9 mouse cellular contexts compared by ENCODE assay signal in genomic region chr6:53398297-53399140, GRCm38 (mm10).
DNase-seq lines count a peak whose midpoint lies in the region; ATAC-seq and TF ChIP-seq lines count a peak whose summit lies in the region.
"Had no signal": no experiment of that assay in that cellular context is flagged by ENCODE, and none has a peak within 500 bp of the region (broad histone marks: within the 10 kb centered on the region; RNA-seq: fewer than 3 reads in every experiment).

No protein-coding gene starts in this region.

- no peak for ATAC-seq in midbrain, embryonic 11.5 days (ENCODE audit: low FRiP score)
- ATAC-seq in midbrain, embryonic 13.5 days: no peak
- no peak for ATAC-seq in limb, embryonic 13.5 days (ENCODE audit: low FRiP score, low read depth)
- peak; percentile 80 for ATAC-seq in stomach, embryonic 16.5 days (ENCODE audit: insufficient read depth, low FRiP score)

- H3K9ac ChIP-seq in midbrain, embryonic 11.5 days (ENCODE audit: low read length): no peak overlapping the region
- no peak overlapping the region for H3K9ac ChIP-seq in midbrain, embryonic 13.5 days (replicated peaks)
- no peak overlapping the region for H3K9ac ChIP-seq in limb, embryonic 13.5 days
- H3K9ac ChIP-seq in stomach, embryonic 16.5 days (ENCODE audit: low read length): 0 out of 2 replicates have a peak overlapping the region, but pooled peaks have one; percentile 24

- TF ChIP-seq CTCF in gastrocnemius, adult 2 months (IDR thresholded peaks at IDR 0.05): no peak

- H3K4me2 ChIP-seq in midbrain, embryonic 11.5 days: no peak overlapping the region
- H3K4me2 ChIP-seq in midbrain, embryonic 13.5 days (replicated peaks): no peak overlapping the region
- peak overlapping the region; percentile 34 for H3K4me2 ChIP-seq in limb, embryonic 13.5 days (replicated peaks)
- 0 out of 2 replicates have a peak overlapping the region, but pooled peaks have one; percentile 0 for H3K4me2 ChIP-seq in stomach, embryonic 16.5 days (ENCODE audit: low read depth, low read length)

- DNase-seq in gastrocnemius, adult 2 months: peak; percentile 16
- no peak for DNase-seq in gastrocnemius, adult 18-20 months (ENCODE audit: low spot score)
- peak; percentile 81 for DNase-seq in midbrain, embryonic 11.5 days (ENCODE audit: low spot score, missing footprints)
- no peak for DNase-seq in frontal cortex, postnatal 10 days (ENCODE audit: low spot score in 2 of 2)
- no peak for DNase-seq in Muller cell, postnatal 12 days (ENCODE audit: inconsistent ontology term)
- DNase-seq: kidney, adult 9 months had no signal

- no peaks in the 10 kb centered on the region for H3K9me3 ChIP-seq in midbrain, embryonic 11.5 days (ENCODE audit: control insufficient read depth, low read length)
- no peaks in the 10 kb centered on the region for H3K9me3 ChIP-seq in midbrain, embryonic 13.5 days
- no peaks in the 10 kb centered on the region for H3K9me3 ChIP-seq in limb, embryonic 13.5 days
- no peaks in the 10 kb centered on the region for H3K9me3 ChIP-seq in stomach, embryonic 16.5 days (replicated peaks; ENCODE audit: control insufficient read depth, low read length)

- WGBS in midbrain, embryonic 11.5 days: 47% methylated on average over 18 of the region's 18 CpGs
- 37% methylated on average over 18 of the region's 18 CpGs for whole genome bisulfite sequencing in midbrain, embryonic 13.5 days
- 19% methylated on average over 18 of the region's 18 CpGs for WGBS in limb, embryonic 13.5 days
- WGBS in stomach, embryonic 16.5 days: 23% methylated on average over 18 of the region's 18 CpGs

- peaks cover 10% of the 10 kb centered on the region for H3K4me1 ChIP-seq in midbrain, embryonic 11.5 days (ENCODE audit: control insufficient read depth, insufficient read depth, low read length)
- peaks cover 30% of the 10 kb centered on the region for H3K4me1 ChIP-seq in midbrain, embryonic 13.5 days (replicated peaks)
- H3K4me1 ChIP-seq in limb, embryonic 13.5 days: peaks cover 72% of the 10 kb centered on the region
- H3K4me1 ChIP-seq in stomach, embryonic 16.5 days (ENCODE audit: control insufficient read depth, insufficient read depth, low read length): peaks cover 7% of the 10 kb centered on the region; the same call in 1 of the 2 replicates

- intact Hi-C loops in gastrocnemius, adult 2 months (cut with DNase I): no loop called here

- peak overlapping the region; percentile 45 for H3K4me3 ChIP-seq in gastrocnemius, adult 2 months
- H3K4me3 ChIP-seq in midbrain, embryonic 11.5 days (ENCODE audit: low read depth, low read length): no peak overlapping the region
- H3K4me3 ChIP-seq in midbrain, embryonic 13.5 days (replicated peaks): no peak overlapping the region
- no peak overlapping the region for H3K4me3 ChIP-seq in limb, embryonic 13.5 days
- no peak overlapping the region for H3K4me3 ChIP-seq in stomach, embryonic 16.5 days (replicated peaks; ENCODE audit: low read length)

- no peaks in the 10 kb centered on the region for H3K36me3 ChIP-seq in midbrain, embryonic 11.5 days (ENCODE audit: control insufficient read depth, insufficient read depth, low read length)
- no peaks in the 10 kb centered on the region for H3K36me3 ChIP-seq in midbrain, embryonic 13.5 days
- H3K36me3 ChIP-seq in limb, embryonic 13.5 days: 0 out of 2 replicates have a peak, but pooled peaks cover 14% of the 10 kb centered on the region
- H3K36me3 ChIP-seq in stomach, embryonic 16.5 days (ENCODE audit: control insufficient read depth, insufficient read depth, low read length): no peaks in the 10 kb centered on the region

- no peaks in the 10 kb centered on the region for H3K27me3 ChIP-seq in midbrain, embryonic 11.5 days (ENCODE audit: control insufficient read depth, insufficient read depth, low read length)
- 0 out of 2 replicates have a peak, but pooled peaks cover 4% of the 10 kb centered on the region for H3K27me3 ChIP-seq in midbrain, embryonic 13.5 days
- H3K27me3 ChIP-seq in limb, embryonic 13.5 days: no peaks in the 10 kb centered on the region
- no peaks in the 10 kb centered on the region for H3K27me3 ChIP-seq in stomach, embryonic 16.5 days (ENCODE audit: control insufficient read depth, insufficient read depth, low read length)

- H3K27ac ChIP-seq in gastrocnemius, adult 2 months: no peak overlapping the region
- H3K27ac ChIP-seq in midbrain, embryonic 11.5 days (ENCODE audit: low read depth, low read length): no peak overlapping the region
- no peak overlapping the region for H3K27ac ChIP-seq in midbrain, embryonic 13.5 days
- H3K27ac ChIP-seq in limb, embryonic 13.5 days: peak overlapping the region; percentile 6; the same call in 1 of the 2 replicates
- peak overlapping the region; percentile 43; the same call in 1 of the 2 replicates for H3K27ac ChIP-seq in stomach, embryonic 16.5 days (ENCODE audit: low read length)

Comparison
In these comparisons a context has a peak if more than half of its experiments do, and no peak if none do; other contexts are left out.
1. DNase-seq: peak in gastrocnemius, adult 2 months (single experiment) and midbrain, embryonic 11.5 days (single experiment); none in gastrocnemius, adult 18-20 months (single experiment), frontal cortex, postnatal 10 days (0 of 2) and Muller cell, postnatal 12 days (single experiment).
2. H3K27ac ChIP-seq: peak in limb, embryonic 13.5 days (single experiment) and stomach, embryonic 16.5 days (single experiment); none in gastrocnemius, adult 2 months (single experiment), midbrain, embryonic 11.5 days (single experiment) and midbrain, embryonic 13.5 days (single experiment).
3. H3K4me2 ChIP-seq: peak in limb, embryonic 13.5 days (single experiment) and stomach, embryonic 16.5 days (single experiment); none in midbrain, embryonic 11.5 days (single experiment) and midbrain, embryonic 13.5 days (single experiment).